Mouse (Mus musculus): ENCODE data around the gene Eml4.
A peak's percentile ranks its signal among the peaks of the same experiment; 100 is the strongest.

Eml4 gene

DNA sequence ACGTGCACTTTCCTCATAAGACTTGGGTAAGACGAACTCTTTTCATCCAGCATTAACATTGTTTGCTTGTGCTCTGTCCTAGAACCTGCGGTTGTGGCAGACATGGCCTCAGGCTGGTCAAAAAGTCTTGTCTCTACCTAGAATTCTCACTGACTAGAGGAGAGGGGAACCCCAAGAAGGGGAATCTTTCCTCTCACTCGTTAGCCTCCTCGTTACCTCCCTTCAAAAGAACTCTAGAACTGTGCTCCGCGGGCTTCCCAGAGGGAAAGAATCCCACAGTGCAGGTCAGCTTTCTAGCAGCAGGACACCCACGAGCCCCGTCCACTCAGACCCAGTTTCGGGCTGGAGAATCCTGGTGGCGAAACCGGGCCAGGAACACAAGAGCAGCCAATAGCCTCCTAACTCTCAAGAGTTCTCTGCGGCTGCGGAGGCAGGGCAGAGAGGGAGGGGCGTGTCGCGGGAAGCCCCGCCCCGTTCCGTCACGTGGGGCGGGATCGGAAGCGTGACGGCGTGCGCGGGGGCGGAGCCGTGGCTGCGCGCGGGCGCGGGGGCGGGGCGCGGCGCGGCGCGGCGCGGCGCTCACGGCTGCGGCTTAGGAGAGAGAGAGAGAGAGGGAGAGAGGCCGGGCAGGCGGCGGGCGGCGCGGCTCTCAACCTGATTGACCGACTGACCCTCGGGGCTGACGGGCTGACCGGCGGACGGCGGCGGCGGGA lies at the start of gene Eml4:
Gene Eml4, plus strand, starts transcription at position 553 of the 713 bp plus-strand sequence.
- peak; percentile 93 for DNase-seq

DNA sequence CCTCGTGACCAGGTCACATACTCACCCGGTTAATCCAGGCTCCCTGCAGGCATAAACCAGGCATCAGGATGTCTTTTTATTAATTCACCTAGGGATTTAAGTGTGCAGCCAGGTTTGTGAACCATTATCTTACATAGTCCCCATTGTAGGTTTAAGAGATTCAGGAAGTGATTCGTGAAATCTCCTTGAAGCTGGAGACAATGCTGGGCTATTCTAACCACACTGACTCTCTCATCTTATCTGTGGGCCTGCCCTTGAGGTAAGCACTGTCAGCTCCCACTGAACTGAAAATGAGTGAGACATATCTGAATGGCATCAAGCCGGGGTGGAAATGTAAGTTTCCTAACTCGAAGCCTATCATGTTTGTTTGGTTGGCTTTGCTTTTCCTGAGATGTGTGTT lies 49.3 kb upstream of the Eml4 start:
- DNase-seq: no peak

DNA sequence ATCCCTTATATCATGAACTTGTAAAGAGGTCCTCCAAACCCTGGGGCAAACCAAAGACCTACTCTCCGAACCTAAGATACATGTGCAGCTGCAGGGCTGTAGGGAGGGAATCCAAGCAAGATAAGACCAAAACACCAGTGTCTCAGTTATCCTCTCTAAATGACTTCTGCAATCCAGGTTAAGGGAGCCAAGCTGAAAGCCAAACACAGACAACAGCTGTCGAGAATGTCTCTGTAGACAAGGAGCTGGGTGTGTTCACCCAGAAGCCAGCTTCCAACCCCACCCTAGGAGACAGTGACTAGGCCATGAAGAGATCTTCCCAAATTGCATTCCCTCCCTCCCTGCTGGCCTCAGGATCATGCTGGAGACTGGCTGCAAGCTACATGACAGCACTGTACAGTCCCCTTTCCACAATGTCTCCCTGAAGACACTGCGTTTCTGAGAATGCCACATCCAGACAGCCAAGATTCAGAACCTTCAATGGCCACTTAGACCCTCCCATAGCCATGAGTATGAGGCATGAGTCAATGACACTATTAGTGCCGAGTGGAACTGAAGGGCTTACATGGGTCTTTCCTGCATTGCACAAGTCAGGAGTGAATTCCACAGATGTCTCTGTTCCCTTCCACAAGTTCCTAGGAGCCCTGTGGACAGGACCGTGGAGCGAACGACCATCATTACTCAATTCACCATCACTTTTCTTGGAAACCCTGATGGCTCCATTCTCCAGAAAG lies 46.5 kb upstream of the Eml4 start:
- DNase-seq: no peak

DNA sequence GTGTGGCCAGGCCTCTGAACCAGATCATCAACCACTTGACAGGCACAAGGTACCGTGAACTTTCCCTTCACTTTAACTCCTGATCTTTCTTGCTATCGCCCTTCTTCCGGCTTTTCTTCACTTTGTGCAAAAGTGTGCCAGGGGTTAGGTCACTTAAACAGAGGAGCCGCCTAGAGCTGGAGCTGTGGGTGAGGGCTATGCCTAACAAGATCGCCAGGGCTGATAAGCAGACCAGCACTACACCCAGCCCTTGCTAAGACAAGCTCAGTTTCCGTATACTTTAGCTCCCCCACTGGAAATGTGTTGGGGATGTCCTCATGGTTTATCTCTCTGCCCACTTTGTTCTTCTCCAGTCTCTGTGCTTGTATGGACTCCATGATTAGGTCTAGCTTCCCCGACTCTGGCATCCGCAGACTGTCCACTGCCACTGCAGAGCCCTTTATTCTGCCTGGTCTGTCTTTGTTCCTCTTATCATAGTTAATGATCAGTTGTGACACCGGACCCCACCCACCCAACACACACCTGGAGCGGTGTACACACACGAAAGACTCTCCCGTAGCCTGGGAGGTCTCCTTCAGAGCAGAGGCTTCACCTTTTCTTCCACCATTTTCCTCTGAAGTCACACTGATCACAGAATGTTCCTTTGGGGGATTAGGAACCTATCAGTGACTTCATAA lies 43.6 kb upstream of the Eml4 start:
- no peak for DNase-seq

DNA sequence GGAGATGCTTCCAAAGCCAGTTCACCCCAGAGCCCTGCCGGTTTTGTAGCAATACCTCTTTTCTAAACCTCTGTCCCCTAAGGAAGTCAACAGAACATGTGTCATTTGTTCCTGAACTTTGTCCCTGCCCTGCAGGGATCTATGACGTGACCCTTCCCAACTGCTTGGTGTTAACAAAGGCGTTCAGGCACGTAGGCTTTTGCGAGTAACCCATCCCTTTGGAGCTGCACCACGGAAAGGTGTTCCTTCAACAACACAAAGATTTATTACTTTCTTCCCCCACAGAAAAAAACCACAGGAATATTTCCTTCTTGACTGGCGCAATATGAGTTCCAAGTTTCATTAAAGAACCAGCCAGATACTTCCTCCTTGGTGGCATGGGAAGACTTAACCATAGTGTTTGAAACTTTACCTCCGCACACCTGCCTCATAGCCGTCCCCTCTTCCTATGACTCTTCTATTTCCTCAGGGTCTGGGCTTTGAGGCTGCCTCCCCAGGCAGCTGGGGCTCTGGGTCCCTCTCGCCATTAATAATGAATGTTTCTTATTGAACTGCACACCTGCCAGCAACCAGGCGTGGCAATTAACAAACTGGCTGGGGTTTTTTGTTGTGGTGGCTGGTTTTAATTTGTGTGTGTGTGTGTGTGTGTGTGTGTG lies 43.0 kb upstream of the Eml4 start:
- no peak for DNase-seq

DNA sequence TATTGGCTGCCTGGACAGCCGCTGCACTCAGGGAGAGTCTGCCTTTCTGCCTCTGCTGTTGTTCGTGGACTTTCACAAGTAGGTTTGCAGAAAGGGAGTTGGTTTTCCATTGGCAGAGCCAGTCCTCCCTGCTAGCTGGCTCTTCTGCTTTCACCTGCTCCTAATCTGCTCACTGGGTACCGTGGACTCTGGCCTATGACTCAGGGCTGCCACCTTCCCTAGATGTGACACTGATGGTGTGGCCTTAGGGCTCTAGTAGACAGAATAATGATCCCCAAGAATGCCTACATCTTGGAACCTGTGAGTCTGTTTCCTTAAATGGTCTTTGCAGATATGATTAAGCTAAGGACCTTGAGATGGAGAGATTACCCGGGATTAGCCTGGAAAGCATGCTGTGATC lies 42.3 kb upstream of the Eml4 start:
- no peak for DNase-seq

DNA sequence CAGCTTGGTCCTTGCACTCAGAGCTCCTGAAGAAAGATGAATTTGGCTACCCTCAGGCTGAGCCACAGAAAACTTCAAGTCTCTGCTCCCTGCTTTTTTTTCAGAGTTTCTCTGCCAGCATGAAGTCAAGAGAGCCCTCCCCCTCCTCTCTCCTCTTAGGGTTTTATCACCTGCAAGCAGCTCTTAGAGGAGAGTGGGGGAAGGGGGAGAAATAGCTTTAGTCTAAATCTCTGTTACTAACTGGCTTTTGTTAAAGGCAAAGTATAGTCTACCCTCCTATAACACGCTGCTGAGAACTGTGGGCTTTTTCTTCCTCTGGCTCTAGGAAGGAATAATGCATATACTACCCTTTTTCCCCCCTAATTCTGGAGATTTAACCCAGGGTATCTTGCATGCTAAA lies 41.5 kb upstream of the Eml4 start:
- DNase-seq: no peak

DNA sequence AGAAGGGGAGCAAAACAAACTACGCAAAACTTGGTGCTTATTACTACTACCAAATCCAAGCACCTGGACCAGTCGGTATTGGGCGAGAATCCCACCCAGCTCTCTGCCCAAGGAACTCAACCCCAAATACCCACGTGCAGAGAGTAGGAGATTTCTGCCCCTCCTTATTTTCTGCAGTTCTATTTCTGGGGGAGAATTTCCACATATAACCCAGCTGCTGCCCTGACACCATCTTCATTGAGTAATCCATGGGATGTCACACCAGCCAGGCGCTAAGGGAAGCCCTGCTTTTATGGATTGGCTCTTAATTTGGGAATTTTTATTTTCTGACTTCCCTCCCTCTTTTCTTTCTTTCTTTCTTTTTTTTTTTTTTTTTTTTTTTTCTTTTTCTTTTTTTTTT lies 38.9 kb upstream of the Eml4 start:
- no peak for DNase-seq

DNA sequence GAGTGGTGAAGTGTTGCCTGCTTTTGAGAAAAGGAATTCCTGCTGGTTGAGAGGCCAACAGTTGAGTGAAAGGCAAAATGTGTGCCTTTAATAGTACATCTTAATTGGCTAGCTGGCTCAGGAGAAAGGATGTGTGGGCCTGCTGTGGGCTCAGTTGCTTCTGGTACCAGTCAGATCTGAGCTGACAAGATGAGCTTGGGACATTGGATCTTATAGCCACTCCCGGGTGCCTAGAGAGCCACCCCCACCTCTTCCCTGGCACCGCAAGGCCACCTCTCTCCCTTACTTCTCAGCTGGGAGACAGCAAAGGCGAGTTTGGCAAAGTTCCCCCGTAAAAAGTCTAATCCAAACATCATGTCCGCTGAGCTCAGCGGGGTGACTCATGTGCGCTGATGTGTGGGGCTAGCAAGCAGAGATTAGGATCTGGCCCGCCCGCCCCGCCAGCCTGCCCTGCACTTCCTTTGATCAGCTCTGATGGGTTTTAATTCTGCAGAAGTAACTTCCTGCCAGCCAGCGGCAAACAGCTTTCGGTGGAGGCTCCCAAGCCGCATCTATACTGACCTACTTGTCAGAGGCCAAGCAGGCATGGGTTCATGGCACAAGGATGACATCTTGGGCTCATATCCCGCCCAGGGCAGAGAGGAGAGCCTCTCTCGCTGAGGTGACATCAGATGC lies 38.4 kb upstream of the Eml4 start:
- peak; percentile 37 for DNase-seq

DNA sequence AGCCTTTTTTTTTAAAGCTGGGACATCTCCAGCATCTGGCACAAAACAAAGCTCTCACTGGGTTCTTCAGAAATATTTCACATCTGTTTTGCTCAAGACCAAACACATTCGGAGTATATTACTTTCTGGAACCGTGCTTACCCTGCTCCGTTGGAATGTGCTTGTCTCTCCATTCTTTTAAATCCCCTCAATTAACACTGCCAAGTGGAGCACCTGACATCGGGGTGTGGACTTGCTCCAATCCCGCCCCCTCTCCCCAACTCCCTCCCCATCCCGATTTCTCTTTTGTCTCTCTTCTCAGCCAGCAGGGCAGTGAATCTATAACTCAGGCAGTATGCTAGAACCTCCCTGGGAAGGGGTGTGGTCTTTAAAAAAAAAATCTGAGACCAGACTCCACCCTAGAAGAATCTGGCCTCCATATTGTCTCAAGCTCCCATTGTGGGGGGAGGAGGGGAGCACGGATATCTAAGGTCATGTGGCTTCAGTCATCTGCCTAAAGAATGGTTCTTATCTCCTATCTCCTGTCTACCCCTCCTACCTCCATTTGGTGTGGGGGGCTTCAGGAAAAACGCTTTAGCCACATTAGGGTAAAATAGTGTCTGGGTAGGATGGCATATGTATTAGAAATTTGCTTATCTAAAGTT lies 37.6 kb upstream of the Eml4 start:
- no peak for DNase-seq

DNA sequence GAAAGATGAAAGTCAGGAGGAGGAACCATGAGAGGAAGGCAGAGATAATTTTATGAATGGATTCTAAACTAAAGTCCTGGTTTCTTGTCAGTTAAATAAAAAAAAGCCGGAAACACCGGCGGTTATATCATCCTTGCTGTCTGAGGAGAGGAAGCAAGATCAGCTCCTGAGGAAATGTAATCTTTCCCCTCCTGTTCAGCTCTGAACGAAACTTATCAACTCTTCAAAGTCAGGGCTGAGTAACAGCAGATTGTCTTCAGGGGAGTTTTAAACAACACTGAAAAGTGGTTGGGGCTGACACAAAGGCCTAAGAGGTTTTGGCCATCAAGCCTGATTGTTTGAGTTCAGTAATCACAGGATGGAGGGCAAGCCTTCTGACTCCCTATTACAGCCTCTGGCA lies 35.3 kb upstream of the Eml4 start:
- DNase-seq: no peak

DNA sequence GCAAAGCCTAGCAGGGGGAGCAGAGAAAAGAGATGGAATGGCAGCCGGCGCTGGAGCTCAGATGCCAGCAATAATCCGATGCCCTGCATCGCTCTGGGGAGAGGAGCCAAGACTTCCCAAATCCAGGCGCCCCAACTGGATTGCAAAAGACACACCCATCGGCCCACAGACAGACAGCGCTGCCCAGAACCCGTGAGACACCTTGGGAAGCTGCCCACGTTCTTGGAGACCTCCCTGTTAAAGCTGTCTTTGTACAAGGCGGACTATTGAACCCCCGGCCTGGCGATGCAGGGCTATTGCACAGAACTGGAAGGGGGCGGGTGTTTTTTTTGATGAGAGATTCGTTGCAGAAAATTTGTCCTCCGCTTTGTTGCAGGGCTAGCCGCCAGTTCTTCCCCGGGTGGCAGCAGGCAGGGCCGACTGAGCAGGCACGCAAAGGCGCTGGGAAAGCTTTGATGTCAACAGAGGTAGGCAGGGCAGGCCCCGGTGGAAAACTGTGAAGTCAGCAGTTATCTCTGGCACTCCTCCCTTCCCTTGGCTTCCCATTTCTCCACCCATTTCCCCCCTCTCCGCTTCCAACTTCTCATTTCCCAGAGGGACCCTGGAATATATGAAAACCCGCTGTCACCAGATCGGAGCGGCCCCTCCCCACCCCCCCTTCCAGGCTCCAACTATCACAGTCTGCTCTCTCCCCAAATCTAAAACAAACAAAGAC lies 28.0 kb upstream of the Eml4 start:
- peak; percentile 47 for DNase-seq

DNA sequence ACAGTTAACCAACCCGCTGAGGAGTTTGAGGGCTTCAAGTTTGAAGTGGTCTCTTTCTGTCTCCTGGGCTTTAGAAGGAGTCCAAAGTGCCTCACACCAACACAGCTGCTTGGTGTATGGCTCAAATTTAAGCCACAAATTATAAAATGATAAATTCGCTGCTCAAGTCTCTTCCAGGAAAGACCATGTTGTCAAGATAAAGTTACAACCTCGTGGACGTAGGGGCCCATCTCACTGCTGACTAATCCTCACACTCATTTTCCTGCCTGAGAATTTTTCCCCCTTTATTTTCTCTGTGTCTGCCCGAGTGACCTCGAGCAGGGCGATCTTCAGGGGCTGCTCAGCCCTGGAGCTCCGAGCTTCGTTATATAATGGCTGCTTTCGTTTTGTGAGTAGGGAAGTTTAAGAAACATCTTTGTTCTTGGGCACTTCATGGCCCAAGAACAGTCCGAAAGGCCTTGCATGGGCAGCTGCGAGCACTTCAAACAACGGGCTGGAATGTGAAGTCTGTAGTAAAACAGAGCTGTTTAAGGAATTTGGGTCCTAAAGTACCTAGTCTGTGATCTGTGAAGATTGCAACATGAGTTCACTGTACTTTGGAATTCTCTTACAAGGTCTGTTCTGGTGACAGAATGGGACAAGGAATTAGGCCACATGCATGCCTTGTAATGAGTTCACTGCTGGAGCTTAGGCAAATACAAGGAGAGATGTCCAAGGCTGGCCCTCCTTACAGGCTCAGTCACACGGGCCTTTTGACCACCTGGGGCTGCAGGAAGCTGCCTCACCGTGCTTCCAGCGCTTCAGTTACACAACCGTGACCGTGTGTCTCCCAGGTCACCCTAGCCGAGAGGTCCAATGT lies 27.1 kb upstream of the Eml4 start:
- no peak for DNase-seq

DNA sequence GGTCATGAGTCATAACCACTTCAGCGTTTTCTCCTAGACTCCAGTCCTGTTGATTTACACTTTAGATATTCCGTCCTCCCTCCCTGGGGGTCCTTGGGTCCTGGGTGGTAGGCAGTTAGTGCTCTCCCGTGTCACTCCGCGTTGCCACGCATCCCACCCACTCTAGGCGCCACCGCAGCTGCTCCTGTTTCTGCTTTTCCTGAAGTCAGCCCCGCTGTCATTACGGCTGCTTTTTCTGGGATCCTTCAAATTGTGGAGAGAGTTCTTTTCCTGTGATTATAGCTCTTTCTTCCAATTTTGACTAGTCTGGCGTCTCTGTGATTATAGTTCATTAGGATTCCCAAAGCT lies 26.5 kb upstream of the Eml4 start:
- DNase-seq: no peak

DNA sequence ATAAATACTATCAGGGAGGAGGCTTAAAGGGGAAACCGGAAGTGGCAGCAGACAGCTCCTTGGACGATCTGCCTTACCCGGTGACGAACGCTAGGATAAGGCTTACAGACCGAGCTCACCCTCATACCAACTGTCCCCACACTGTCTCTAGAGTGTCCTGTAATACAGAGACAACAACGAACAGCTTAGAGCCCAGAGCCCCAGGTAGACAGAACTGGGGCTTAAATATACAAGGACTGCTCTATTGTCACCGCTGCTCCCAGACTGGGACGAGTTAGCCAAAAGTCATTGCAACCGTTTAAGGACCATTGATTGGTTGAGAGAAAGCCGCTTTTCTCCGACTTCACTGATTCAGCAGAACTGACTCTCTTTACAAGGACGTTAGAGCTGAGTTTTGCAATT lies 15.5 kb upstream of the Eml4 start:
- DNase-seq: no peak

DNA sequence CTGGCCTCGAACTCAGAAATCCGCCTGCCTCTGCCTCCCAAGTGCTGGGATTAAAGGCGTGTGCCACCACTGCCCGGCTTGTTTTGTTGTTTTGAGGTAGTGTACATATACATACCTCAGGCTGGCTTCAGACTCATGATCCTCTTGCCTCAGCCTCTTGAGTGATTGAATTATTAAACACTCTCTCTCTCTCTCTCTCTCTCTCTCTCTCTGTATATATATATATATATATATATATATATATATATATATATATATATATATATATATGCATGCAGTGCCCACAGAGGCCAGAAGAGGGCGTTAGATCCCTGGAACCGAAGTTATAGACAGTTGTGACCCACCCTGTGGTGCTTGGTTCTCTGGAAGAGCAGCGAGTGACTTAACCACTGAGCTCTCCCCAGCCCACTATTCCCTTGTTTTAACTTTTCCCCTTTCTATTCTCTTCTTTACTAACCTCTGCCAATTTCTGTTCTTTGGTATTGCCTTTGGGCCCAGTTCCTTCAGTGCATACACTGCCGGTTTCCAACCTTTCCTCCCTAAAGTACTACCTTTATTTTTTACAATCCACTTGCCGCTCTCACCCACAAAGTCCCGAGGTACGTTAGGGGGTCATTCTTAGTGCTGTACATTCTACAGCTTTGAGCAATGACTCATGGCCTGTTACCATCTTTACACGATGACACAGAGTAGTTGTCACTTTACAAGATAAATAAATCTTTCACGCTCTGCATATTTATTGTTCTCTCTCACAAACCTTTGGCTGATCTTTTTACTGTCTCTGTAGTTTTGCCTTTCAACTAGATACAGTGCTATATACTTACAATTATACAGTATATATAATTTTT lies 13.5 kb upstream of the Eml4 start:
- DNase-seq: no peak

DNA sequence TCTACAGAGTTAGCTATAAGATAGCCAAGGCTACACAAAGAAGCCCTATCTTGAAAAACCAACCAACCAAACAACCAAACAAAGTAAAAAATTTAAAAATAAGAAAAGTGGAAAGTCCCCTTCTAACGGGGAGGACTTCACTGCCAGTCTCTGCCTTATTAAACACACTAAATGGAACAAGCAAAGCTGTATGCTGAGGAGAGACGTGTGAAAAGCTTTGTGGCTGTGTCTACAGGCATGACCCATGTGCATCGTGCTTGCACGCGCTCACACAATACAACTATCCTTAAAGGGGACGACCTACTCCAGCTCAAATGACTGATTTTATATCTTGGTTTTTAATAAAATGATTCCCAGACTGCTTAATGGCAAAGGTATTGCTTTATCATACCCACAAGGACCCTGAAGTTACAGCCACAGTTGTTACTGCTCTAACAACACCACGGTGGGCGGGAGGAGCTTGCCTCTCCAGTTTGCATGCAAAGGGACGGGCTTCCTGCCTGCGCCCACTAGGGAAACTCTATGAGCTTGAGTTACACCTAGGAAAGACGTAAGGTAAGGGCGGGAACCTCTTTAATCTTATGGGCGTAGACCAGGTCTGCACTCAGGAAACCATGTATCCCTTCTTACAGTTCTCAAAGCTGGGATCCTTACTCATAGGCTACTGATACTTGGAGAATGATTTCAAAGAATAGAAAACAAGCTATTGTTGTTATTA lies 11.2 kb upstream of the Eml4 start:
- DNase-seq: no peak

DNA sequence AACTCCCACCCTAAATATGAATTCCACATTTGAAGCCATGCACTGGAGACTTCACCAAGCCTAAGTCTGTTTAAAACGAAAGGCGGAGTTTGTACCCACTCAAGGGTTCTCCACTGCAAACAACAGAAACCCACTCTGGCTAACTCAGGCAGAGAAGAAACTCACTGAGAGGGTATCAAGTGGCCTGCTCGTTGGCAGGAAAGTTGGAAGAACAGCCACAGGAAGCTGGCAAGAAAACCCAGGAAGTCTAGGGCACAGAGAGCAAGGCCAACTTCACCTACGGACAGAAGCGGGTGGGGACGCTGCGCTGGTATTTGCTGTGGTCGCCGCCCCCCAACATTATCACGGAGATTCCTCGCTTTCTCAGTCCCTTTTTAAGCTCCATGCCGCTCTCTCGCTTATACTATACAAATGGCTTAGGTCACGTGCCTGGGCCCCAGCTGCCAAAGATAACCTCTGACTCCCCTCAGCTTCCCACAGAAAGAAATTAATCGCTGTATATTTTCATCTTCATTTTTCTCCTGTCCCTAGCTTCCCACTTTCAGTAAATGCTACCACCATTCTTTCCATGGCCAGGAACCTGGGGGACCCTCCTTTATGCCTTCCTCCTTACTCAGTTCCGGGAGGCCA lies 9.7 kb upstream of the Eml4 start:
- no peak for DNase-seq

DNA sequence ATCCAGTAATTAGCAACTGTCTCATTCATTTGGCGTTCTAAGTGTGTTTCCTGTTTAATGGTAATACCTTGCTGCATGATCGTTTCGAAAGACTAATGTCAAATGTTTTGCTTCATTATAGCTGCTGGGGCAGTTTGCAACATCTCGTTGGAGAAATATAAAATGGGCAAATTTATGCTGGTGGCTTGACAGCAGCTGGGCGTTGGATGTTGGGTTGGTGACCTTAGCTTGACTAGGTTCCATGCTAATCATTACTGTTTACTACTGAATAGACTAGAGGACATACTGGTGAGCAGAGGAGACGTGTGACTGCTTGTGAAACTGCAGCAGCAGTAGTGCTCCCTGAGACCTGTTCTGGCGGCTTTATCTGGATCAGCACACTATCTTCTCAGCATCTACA lies 6.5 kb upstream of the Eml4 start:
- no peak for DNase-seq
